Mouse (Mus musculus) CD4-positive, CD25-positive, alpha-beta regulatory T cell, adult 9 weeks (primary cell): ENCODE measurements around the gene Canx. TPM values are rescaled to one million over a fixed set of nuclear protein-coding genes. Genes with fewer than 3 reads are reported as not detected.

Source experiments
- polyA plus RNA-seq: library from polyadenylated mRNA; unstranded; fragments of 100-300 nt; shearing (Covaris generic); gene quantifications from one replicate; pipeline ENCODE4 v1.2.1, GENCODE M21; 2017

Canx gene
- polyA plus RNA-seq = 205 TPM

GRCm38 (mm10) chr11:50325496-50326301, at the start of gene Canx:
Canx (minus strand) TSS chr11:50325673.

GRCm38 (mm10) chr11:50354162-50354561, 28.7 kb upstream of the Canx start, which contains the start of gene Cby3:
Cby3 (plus strand) TSS chr11:50354462.

GRCm38 (mm10) chr11:50292190-50292855, 33.1 kb downstream of the Canx start, which contains the start of gene Maml1:
Maml1 (minus strand) TSS chr11:50292311.

Other genes starting within 250 kb of the Canx start
- 39.6 TPM for gene Tbc1d9b, start 194.3 kb downstream of the Canx start, polyA plus RNA-seq
- gene Mrnip, start 151.2 kb downstream of the Canx start, polyA plus RNA-seq = 8.2 TPM
- 288 TPM for gene Sqstm1, start 114.8 kb downstream of the Canx start, polyA plus RNA-seq
- 1.0 TPM for gene Mgat4b, start 114.8 kb downstream of the Canx start, polyA plus RNA-seq
- 2.3 TPM for gene Ltc4s, start 87.1 kb downstream of the Canx start, polyA plus RNA-seq
- gene Maml1, start 33.4 kb downstream of the Canx start, polyA plus RNA-seq = 2.0 TPM
- gene Cby3, start 28.8 kb upstream of the Canx start, polyA plus RNA-seq = not detected
- 268 TPM for gene Hnrnph1, start 51.3 kb upstream of the Canx start, polyA plus RNA-seq
- 12.5 TPM for gene Rufy1, start 105.5 kb upstream of the Canx start, polyA plus RNA-seq